Mouse (Mus musculus) adrenal gland, postnatal 10 days (tissue): ENCODE results near the gene Daam2. TPM values are rescaled to one million over a fixed set of nuclear protein-coding genes. Genes with fewer than 3 reads are reported as not detected.

Experiments used
- DNase-seq: peaks from one replicate; pipeline ENCODE4 v3.0.0; 2021; ENCODE audit warnings: mixed read lengths
- long read RNA-seq, 2 experiments: library from polyadenylated mRNA; stranded (forward); transcript quantifications; one replicate each; pipeline ENCODE4 v2.0.0; 2021
- total RNA-seq, 2 experiments: library from RNA; stranded (reverse); gene quantifications; 2 replicates each; pipeline ENCODE4 v1.2.3; 2021

Daam2 gene
- total RNA-seq = 10 to 100 TPM; 23.1 to 24.5 TPM
- long read RNA-seq, experiment 1, partial matches to known transcripts = 0 of 8 reads
- long read RNA-seq, experiment 1, other reads (novel, unspliced or antisense) = 7 of 8 reads
- long read RNA-seq, experiment 2, partial matches to known transcripts = 1 of 5 reads
- long read RNA-seq, experiment 2, other reads (novel, unspliced or antisense) = 4 of 5 reads

- DNase-seq = peak; percentile 90
Measured at GRCm38 (mm10) chr17:49563830-49564470, at the start of gene Daam2. Daam2 (minus strand) TSS chr17:49564343.

GRCm38 (mm10) chr17:49610296-49610695 lies 46.2 kb upstream of the Daam2 start:
- no peak for DNase-seq

GRCm38 (mm10) chr17:49607351-49608027 lies 43.3 kb upstream of the Daam2 start:
- DNase-seq = no peak

- no peak for DNase-seq
Measured at GRCm38 (mm10) chr17:49605397-49605796, 41.3 kb upstream of the Daam2 start.

GRCm38 (mm10) chr17:49590051-49590450 lies 25.9 kb upstream of the Daam2 start:
- no peak for DNase-seq

GRCm38 (mm10) chr17:49582471-49582870 lies 18.3 kb upstream of the Daam2 start:
- no peak for DNase-seq

GRCm38 (mm10) chr17:49577321-49577720 lies 13.2 kb upstream of the Daam2 start:
- no peak for DNase-seq

- no peak for DNase-seq
Measured at GRCm38 (mm10) chr17:49568717-49569116, 4.6 kb upstream of the Daam2 start.

- no peak for DNase-seq
Measured at GRCm38 (mm10) chr17:49564489-49564888, 346 bp upstream of the Daam2 start.

GRCm38 (mm10) chr17:49563416-49563780 lies 745 bp downstream of the Daam2 start:
- peak; percentile 30 for DNase-seq

GRCm38 (mm10) chr17:49562701-49563415 lies 1.3 kb downstream of the Daam2 start:
- no peak for DNase-seq

- no peak for DNase-seq
Measured at GRCm38 (mm10) chr17:49561985-49562384, 2.2 kb downstream of the Daam2 start.

GRCm38 (mm10) chr17:49559786-49560289 lies 4.3 kb downstream of the Daam2 start:
- DNase-seq = no peak

- DNase-seq = no peak
Measured at GRCm38 (mm10) chr17:49556169-49556568, 8.0 kb downstream of the Daam2 start.

- no peak for DNase-seq
Measured at GRCm38 (mm10) chr17:49551991-49552390, 12.2 kb downstream of the Daam2 start.

GRCm38 (mm10) chr17:49551465-49551864 lies 12.7 kb downstream of the Daam2 start:
- no peak for DNase-seq

- DNase-seq = peak; percentile 63
Measured at GRCm38 (mm10) chr17:49545997-49546396, 18.1 kb downstream of the Daam2 start.

- DNase-seq = no peak
Measured at GRCm38 (mm10) chr17:49545424-49545823, 18.7 kb downstream of the Daam2 start.

- DNase-seq = no peak
Measured at GRCm38 (mm10) chr17:49544561-49544960, 19.6 kb downstream of the Daam2 start.

GRCm38 (mm10) chr17:49540706-49541105 lies 23.4 kb downstream of the Daam2 start:
- no peak for DNase-seq

GRCm38 (mm10) chr17:49539204-49539603 lies 24.9 kb downstream of the Daam2 start:
- peak; percentile 23 for DNase-seq

GRCm38 (mm10) chr17:49535580-49535979 lies 28.6 kb downstream of the Daam2 start:
- no peak for DNase-seq

GRCm38 (mm10) chr17:49534267-49534719 lies 29.9 kb downstream of the Daam2 start:
- peak; percentile 33 for DNase-seq
